Mouse (Mus musculus) cerebellum, adult 2 months (tissue): ENCODE measurements around the gene Ergic1. TPM values are rescaled to one million over a fixed set of nuclear protein-coding genes. Genes with fewer than 3 reads are reported as not detected.

Experiments used
- DNase-seq, 2 experiments: peaks; one replicate each; pipeline ENCODE4 v3.0.0; 2021
- H3K27ac ChIP-seq: fragments of 200-500 bp; 2 replicates; pipeline ENCODE4 v1.5.1; 2012; ENCODE audit warnings: low read length, control low read depth, inconsistent platforms; ENCODE audit not compliant: insufficient read depth
- H3K27me3 ChIP-seq: fragments of 200-500 bp; 2 replicates; pipeline ENCODE4 v1.6.1; 2012; ENCODE audit warnings: inconsistent platforms, mild to moderate bottlenecking, low read length, moderate library complexity; ENCODE audit not compliant: control insufficient read depth, insufficient read depth
- H3K4me1 ChIP-seq: fragments of 200-500 bp; 2 replicates; pipeline ENCODE4 v1.6.1; 2011; ENCODE audit warnings: low read length; ENCODE audit not compliant: control insufficient read depth, insufficient read depth
- H3K4me3 ChIP-seq: fragments of 200-500 bp; replicated peaks from 2 replicates; pipeline ENCODE3; 2011; ENCODE audit warnings: mild to moderate bottlenecking, low read depth, low read length, control low read depth; ENCODE audit not compliant: insufficient read depth
- CTCF ChIP-seq: fragments of 200-500 bp; IDR thresholded peaks from 2 replicates; pipeline ENCODE4 v1.5.1; 2011; ENCODE audit warnings: low read depth, mild to moderate bottlenecking, control low read depth, low read length, moderate library complexity, borderline replicate concordance; ENCODE audit not compliant: insufficient read depth
- POLR2A ChIP-seq: fragments of 200-500 bp; IDR thresholded peaks from 2 replicates; pipeline ENCODE4 v1.6.1; 2011; ENCODE audit warnings: low read length, control low read depth, borderline replicate concordance; ENCODE audit not compliant: insufficient read depth
- WGBS: fragments of 180-500 bp; shearing (Covaris S2); methylation state at CpG from one replicate; pipeline ENCODE4 v1.1.7; 2018; 5-methylcytosine and 5-hydroxymethylcytosine counted together
- polyA plus RNA-seq: library from polyadenylated mRNA; depleted of rRNA; stranded (reverse); fragments of >200 nt; gene quantifications from 2 replicates; pipeline ENCODE4 v1.2.3, GENCODE M21; 2012

The Ergic1 gene
- polyA plus RNA-seq, 1 experiment: 137 TPM

- DNase-seq: no peak
- WGBS: 54% methylated on average over 7 of the region's 7 CpGs
- TF ChIP-seq POLR2A (no peak), CTCF (no peak)
- no peak overlapping the region for H3K4me3 ChIP-seq
- H3K27me3 ChIP-seq: no peaks in the 10 kb centered on the region
- H3K4me1 ChIP-seq: peaks cover 7% of the 10 kb centered on the region; the same call in 1 of the 2 replicates
- no peak overlapping the region for H3K27ac ChIP-seq
These were observed 13.5 kb upstream of the Ergic1 start for GRCm38 (mm10) chr17:26547771-26548170.

GRCm38 (mm10) chr17:26548566-26548965 lies 12.7 kb upstream of the Ergic1 start:
- H3K4me1 ChIP-seq: peaks cover 7% of the 10 kb centered on the region; the same call in 1 of the 2 replicates

GRCm38 (mm10) chr17:26549148-26549809 lies 12.0 kb upstream of the Ergic1 start:
- TF ChIP-seq CTCF: no peak
- no peak for TF ChIP-seq POLR2A
- WGBS: 27% methylated on average over 12 of the region's 12 CpGs

More at GRCm38 (mm10) chr17:26548566-26548965, 12.7 kb upstream of the Ergic1 start:
- Histone ChIP-seq H3K4me3 (no peak overlapping the region), H3K27ac (no peak overlapping the region), H3K27me3 (no peaks in the 10 kb centered on the region)
- no peak for DNase-seq
- 28% methylated on average over 5 of the region's 5 CpGs for WGBS
- no peak for TF ChIP-seq POLR2A
- TF ChIP-seq CTCF: no peak

GRCm38 (mm10) chr17:26551104-26551503 lies 10.2 kb upstream of the Ergic1 start:
- Histone ChIP-seq H3K27ac (no peak overlapping the region), H3K27me3 (no peaks in the 10 kb centered on the region), H3K4me3 (no peak overlapping the region), H3K4me1 (peaks cover 7% of the 10 kb centered on the region; the same call in 1 of the 2 replicates)
- no peak for DNase-seq
- no peak for TF ChIP-seq POLR2A
- no peak for TF ChIP-seq CTCF
- WGBS: 89% methylated on average over 6 of the region's 6 CpGs

More at GRCm38 (mm10) chr17:26549148-26549809, 12.0 kb upstream of the Ergic1 start:
- H3K4me3 ChIP-seq: no peak overlapping the region
- peaks cover 7% of the 10 kb centered on the region; the same call in 1 of the 2 replicates for H3K4me1 ChIP-seq
- no peaks in the 10 kb centered on the region for H3K27me3 ChIP-seq
- H3K27ac ChIP-seq: no peak overlapping the region
- DNase-seq: no peak

GRCm38 (mm10) chr17:26553033-26553432 lies 8.3 kb upstream of the Ergic1 start:
- TF ChIP-seq CTCF (no peak), POLR2A (no peak)
- WGBS: 78% methylated on average over 3 of the region's 3 CpGs
- H3K4me1 ChIP-seq: peaks cover 7% of the 10 kb centered on the region; the same call in 1 of the 2 replicates
- no peak for DNase-seq
- no peaks in the 10 kb centered on the region for H3K27me3 ChIP-seq
- no peak overlapping the region for H3K4me3 ChIP-seq
- H3K27ac ChIP-seq: no peak overlapping the region

- H3K4me1 ChIP-seq: peaks cover 3% of the 10 kb centered on the region
- peak overlapping the region; percentile 88 for H3K27ac ChIP-seq
- WGBS: 15% methylated on average over 9 of the region's 9 CpGs
- no peak for DNase-seq
- H3K4me3 ChIP-seq: peak overlapping the region; percentile 89
- TF ChIP-seq POLR2A (no peak), CTCF (no peak)
- no peaks in the 10 kb centered on the region for H3K27me3 ChIP-seq
These were observed 581 bp upstream of the Ergic1 start for GRCm38 (mm10) chr17:26560526-26561289.

GRCm38 (mm10) chr17:26561651-26562181 lies 427 bp downstream of the Ergic1 start, which contains the start of gene Dusp1:
TSS of gene Dusp1 (minus strand) at chr17:26562128.
- Histone ChIP-seq H3K4me1 (peaks cover 3% of the 10 kb centered on the region), H3K27ac (peak within 1 kb of the TSS; percentile 88), H3K27me3 (no peaks in the 10 kb centered on the region), H3K4me3 (peak within 1 kb of the TSS; percentile 89)
- no peak for TF ChIP-seq POLR2A
- TF ChIP-seq CTCF: no peak
- WGBS: under 1% methylated on average over 25 of the region's 25 CpGs
- no peak for DNase-seq
